Mouse (Mus musculus): ENCODE measurements around the gene Snx30.

Snx30 gene

GRCm38 (mm10) chr4:59870859-59871591 is 65.4 kb downstream of the Snx30 start:
- DNase-seq (ENCODE audit: low spot score in 2 of 2), result peak; percentile 38 to 69

GRCm38 (mm10) chr4:59873240-59873639 is 67.6 kb downstream of the Snx30 start:
- DNase-seq (ENCODE audit: low spot score in 2 of 2), result no peak

- DNase-seq (ENCODE audit: low spot score in 2 of 2), result no peak
These were observed 68.2 kb downstream of the Snx30 start for GRCm38 (mm10) chr4:59873830-59874229.

- DNase-seq (ENCODE audit: low spot score in 2 of 2), result no peak
These were observed 70.9 kb downstream of the Snx30 start for GRCm38 (mm10) chr4:59876570-59876969.

GRCm38 (mm10) chr4:59877025-59877424 is 71.4 kb downstream of the Snx30 start:
- DNase-seq (ENCODE audit: low spot score in 2 of 2), result no peak

DNA sequence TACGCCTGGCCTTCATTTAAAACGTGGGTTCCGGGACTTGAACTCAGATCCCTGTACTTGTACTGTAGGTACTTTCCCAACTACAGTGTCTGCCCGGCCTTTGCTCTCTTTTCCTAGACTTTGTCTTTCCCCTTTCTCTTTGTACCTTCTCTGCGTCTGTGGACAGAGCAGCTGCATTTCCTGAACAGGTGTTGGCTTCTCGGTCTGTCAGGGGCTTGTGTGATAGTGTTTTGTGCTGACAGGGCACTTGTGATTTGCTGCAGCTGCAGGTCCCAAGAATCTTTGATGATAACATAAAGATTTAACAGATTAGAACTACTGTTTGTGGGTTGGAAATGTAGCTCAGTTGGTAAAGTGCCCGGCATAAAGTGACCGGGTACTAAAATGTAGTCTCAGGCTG is 73.0 kb downstream of the Snx30 start:
- no peak for DNase-seq (ENCODE audit: low spot score in 2 of 2)

DNA sequence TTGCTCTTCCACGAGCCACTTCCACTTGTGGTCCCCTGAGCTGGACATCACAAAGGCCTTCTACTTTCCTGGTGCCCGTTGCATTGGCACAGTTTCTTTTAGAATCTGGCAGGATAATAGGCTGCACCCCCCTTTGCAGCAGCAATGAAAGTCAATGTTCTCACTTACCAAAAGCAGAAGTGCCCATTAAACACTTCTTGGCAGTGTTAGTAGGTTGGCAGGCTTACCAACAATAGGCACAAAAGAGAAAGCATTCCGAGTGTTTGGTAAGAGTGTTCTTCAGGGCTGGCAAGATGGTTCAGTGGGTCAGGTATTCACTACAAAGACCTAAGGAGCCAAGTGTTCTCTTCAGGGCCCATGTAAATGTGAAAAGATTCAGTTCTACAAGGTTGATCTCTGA is 73.8 kb downstream of the Snx30 start:
- no peak for DNase-seq (ENCODE audit: low spot score in 2 of 2)

DNA sequence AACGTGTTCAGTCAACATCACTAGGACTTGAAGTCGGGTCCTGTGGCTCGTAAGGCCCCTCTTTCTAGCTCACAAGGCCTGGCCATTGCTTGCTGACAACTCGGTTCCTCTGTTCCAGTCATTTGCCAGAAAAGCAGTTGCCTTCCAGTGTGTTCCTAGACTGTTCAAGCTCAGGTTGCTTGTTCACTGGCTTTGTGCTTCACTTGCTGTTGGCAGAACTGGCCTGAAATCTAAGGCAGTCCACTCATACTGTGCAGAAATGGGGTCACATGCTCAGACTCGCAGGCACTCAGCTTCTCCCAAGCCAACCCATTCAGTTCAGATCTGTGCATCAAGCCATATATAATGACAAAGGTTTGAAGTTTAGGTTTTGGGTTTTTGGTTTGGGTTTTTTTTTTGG is 75.1 kb downstream of the Snx30 start:
- DNase-seq (ENCODE audit: low spot score in 2 of 2), result no peak

GRCm38 (mm10) chr4:59881210-59881609 is 75.6 kb downstream of the Snx30 start:
- no peak for DNase-seq (ENCODE audit: low spot score in 2 of 2)

- DNase-seq (ENCODE audit: low spot score in 2 of 2), result no peak
These were observed 78.6 kb downstream of the Snx30 start for GRCm38 (mm10) chr4:59884136-59884696.

DNA sequence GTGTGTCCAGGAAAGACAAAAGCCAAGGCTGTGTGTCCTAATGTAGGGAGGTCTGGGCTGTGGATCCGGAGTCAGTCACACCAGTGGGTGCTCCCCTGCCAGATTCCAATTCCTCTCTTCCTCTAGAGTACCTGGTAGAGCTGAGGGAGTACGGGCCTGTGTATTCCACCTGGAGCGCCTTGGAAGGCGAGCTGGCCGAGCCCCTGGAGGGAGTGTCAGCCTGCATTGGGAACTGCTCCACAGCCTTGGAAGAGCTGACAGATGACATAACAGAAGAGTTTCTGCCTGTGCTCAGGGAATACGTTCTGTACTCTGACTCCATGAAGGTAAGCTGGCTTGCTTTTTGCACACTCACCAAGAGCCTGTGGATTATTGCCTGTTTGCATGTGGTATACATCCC is 80.6 kb downstream of the Snx30 start:
- DNase-seq (ENCODE audit: low spot score in 2 of 2), result no peak

- DNase-seq (ENCODE audit: low spot score in 2 of 2), result no peak
These were observed 81.4 kb downstream of the Snx30 start for GRCm38 (mm10) chr4:59887011-59887410.

DNA sequence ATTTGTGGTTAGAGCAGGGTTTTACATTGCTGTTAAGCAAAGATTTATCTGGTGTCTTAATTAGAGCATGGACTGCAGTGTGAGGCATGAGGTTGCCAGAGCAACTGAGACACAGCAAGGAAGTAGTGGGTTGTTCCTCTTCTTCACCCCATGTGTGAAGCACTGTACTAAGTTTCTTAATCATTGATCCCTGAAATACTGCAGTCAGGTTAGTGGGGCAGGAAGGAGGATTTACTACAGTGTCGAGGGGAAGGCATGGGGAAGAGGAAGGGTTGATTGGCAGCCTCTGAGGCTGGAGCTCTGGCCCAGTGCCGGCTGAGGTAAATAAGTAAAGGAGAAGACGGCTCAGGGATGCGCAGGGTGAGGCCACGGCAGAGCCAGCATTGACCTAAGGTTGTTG is 82.4 kb downstream of the Snx30 start:
- DNase-seq (ENCODE audit: low spot score in 2 of 2), result no peak

GRCm38 (mm10) chr4:59890086-59890600 is 84.5 kb downstream of the Snx30 start:
- DNase-seq (ENCODE audit: low spot score in 2 of 2), result no peak

DNA sequence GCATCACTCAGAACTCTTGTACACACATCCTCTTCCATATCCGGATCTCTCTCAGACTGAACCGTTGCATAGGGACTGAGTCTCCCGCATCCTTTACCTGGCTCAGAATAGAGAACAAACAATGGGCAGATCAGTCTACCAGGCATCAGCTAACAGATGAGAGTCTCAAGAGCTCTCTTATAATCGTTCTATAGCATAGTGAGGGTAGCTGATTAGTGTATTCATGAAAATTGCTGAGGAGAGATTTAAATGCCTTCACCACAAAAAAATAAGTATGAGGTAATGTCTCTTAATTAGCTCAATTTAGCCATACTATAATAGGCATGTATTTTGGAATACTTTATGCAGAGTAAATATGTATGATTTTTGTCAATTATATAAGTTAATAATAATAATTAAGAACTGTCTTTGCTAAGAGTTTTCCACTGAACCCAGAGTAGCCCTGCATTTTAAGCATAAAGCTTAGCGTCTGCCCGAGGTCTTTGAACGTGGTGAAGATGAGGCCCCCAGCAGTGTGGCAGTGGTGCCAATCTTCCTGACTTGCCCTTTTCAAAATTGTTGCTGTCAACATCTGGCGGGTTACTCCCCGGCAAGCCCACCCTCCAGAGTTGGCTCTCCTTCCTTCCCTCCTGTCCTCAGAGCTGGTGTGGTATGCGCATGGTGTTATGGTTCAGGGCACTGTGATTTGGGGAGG is 86.2 kb downstream of the Snx30 start:
- no peak for DNase-seq (ENCODE audit: low spot score in 2 of 2)

DNA sequence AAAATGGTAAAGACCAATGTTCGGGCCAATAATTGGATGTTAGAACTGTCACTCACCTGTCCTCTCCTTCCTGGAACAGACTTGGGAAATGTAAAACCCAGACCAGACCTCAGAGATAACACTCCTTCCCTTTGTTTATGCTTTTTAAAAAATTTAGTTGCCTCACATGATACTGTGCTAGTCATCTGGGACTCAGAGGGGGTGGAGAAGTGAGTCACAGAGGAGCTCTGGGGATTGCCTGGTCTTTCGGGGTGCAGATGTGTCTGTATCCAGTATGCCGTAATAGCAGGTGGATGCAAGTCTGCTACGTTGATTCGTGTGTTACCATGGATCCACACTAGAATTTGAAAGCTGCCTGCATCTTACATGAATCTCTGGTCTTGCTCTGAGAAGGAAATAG is 87.1 kb downstream of the Snx30 start:
- no peak for DNase-seq (ENCODE audit: low spot score in 2 of 2)

- DNase-seq (ENCODE audit: low spot score in 2 of 2), result no peak
These were observed 88.8 kb downstream of the Snx30 start for GRCm38 (mm10) chr4:59894415-59894814.

GRCm38 (mm10) chr4:59894977-59895575 is 89.4 kb downstream of the Snx30 start:
- DNase-seq (ENCODE audit: low spot score in 2 of 2), result no peak

DNA sequence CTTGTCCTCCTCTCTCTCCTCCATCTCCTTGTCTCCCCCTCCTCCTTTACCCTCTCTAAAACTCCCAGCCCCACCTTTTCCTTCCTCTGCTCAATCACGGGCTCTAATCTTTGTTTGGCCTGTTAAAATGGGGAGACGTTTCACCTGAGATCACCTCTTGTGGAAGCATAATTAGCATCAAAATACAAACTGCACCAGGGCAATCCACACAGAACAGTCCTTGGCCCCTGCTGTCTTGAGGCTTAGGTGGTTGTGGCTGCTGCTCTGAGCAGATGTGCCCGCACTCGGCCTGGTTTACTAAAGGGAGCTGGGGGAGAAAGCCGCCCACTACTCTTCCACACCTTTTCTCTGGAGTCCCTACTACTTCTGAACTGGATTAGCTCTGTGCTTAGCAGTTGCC is 90.4 kb downstream of the Snx30 start:
- no peak for DNase-seq (ENCODE audit: low spot score in 2 of 2)

DNA sequence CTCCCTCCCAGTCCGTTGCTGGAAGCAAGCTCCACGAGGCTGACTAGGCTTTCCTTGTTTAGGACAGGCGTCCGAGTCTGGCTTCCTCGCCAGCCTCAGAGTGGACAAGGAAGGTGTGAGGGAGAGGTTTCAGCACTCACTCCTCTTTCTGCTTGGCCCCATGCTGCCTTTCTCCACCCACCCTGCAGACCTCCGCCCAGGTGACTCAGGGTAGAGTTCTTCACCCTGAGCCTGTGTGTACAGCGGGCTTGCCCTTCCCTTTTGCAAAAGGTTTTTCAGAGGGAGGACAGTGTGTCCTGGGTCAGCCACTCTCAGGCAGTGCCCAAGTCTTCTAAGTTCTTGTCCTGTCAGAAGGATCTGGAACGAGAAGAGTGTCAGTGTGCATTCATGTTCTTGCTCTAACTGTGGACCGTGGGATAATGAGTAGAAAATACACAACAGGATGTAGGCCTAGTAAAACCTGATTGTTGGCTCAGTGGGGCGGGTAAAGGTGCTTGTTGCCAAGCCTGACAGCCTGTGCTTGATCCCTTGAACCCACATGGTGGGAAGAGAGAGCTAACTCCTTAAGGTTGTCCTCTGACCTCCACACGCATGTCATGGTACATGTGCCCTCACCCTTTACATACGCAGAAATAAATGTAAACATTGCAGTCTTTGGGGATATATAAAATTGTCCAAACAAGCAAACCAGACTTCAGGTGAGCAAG is 92.3 kb downstream of the Snx30 start:
- no peak for DNase-seq (ENCODE audit: low spot score in 2 of 2)

DNA sequence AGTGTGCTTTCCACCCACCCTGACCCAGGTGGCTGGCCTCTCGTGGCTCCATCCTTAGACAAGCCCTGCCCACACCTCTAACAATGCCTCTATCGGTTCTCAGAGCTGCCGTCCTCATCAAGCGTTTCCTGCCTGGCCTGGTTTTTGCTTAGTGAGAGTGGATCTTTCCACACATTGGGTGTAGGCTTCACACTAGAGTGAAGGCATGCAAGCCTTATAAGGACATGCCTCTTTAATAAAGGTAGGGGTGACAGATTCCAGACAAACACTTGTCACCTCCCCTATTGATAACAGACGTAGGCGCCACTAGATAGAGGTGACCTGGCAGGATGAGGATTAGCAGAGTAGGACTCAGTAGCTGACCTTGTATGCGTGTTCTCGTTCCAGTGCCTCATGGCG is 92.9 kb downstream of the Snx30 start:
- DNase-seq (ENCODE audit: low spot score in 2 of 2), result no peak

GRCm38 (mm10) chr4:59901810-59902209 is 96.2 kb downstream of the Snx30 start:
- DNase-seq (ENCODE audit: low spot score in 2 of 2), result no peak
